Mouse (Mus musculus) cerebral cortex, adult 2 months (tissue): ENCODE results near the gene Ttc24.

Experiments used
- WGBS: fragments of 180-500 bp; shearing (Covaris S2); methylation state at CpG from one replicate; pipeline ENCODE4 v1.1.7; 2018; 5-methylcytosine and 5-hydroxymethylcytosine counted together

The Ttc24 gene

GRCm38 (mm10) chr3:88081345-88082223 is 3.5 kb upstream of the Ttc24 start, which contains the start of gene Iqgap3:
Iqgap3 (plus strand) TSS chr3:88081971.
- WGBS: 18% methylated on average over 33 of the region's 33 CpGs

- 56% methylated on average over 8 of the region's 8 CpGs for WGBS
Observed at GRCm38 (mm10) chr3:88077441-88077840, 663 bp downstream of the Ttc24 start.

- WGBS: 91% methylated on average over 8 of the region's 8 CpGs
Observed at GRCm38 (mm10) chr3:88074766-88075165, 3.3 kb downstream of the Ttc24 start.

- WGBS: 89% methylated on average over 2 of the region's 2 CpGs
Observed at GRCm38 (mm10) chr3:88074351-88074750, 3.8 kb downstream of the Ttc24 start.

- 83% methylated on average over 2 of the region's 2 CpGs for WGBS
Observed at GRCm38 (mm10) chr3:88073631-88074030, 4.5 kb downstream of the Ttc24 start.

GRCm38 (mm10) chr3:88071783-88072182 is 6.3 kb downstream of the Ttc24 start:
- under 1% methylated on average over 5 of the region's 5 CpGs for WGBS

GRCm38 (mm10) chr3:88068386-88068785 is 9.7 kb downstream of the Ttc24 start:
- 19% methylated on average over 2 of the region's 2 CpGs for WGBS

GRCm38 (mm10) chr3:88057902-88058696 is 20.0 kb downstream of the Ttc24 start, which contains the start of gene Naxe:
Naxe (minus strand) TSS chr3:88058495.
- WGBS: under 1% methylated on average over 60 of the region's 60 CpGs

- WGBS: 89% methylated on average over 6 of the region's 6 CpGs
Observed at GRCm38 (mm10) chr3:88057030-88057429, 21.1 kb downstream of the Ttc24 start.

GRCm38 (mm10) chr3:88049532-88049931 is 28.6 kb downstream of the Ttc24 start:
- WGBS: 92% methylated on average over 3 of the region's 3 CpGs

- 9% methylated on average over 36 of the region's 36 CpGs for WGBS
Observed at GRCm38 (mm10) chr3:88042661-88043421, 35.3 kb downstream of the Ttc24 start, which contains the start of gene Gpatch4. Gpatch4 (plus strand) TSS chr3:88043108.

- WGBS: 71% methylated on average over 1 of the region's 1 CpGs
Observed at GRCm38 (mm10) chr3:88035561-88036293, 42.4 kb downstream of the Ttc24 start.

- 77% methylated on average over 5 of the region's 5 CpGs for WGBS
Observed at GRCm38 (mm10) chr3:88033506-88033905, 44.6 kb downstream of the Ttc24 start.

GRCm38 (mm10) chr3:88030608-88031395 is 47.3 kb downstream of the Ttc24 start:
- 37% methylated on average over 19 of the region's 19 CpGs for WGBS

- 58% methylated on average over 5 of the region's 5 CpGs for WGBS
Observed at GRCm38 (mm10) chr3:88027434-88028186, 50.5 kb downstream of the Ttc24 start, which contains the start of gene Hapln2. Hapln2 (minus strand) TSS chr3:88027583.

GRCm38 (mm10) chr3:88026823-88027222 is 51.3 kb downstream of the Ttc24 start:
- 67% methylated on average over 7 of the region's 7 CpGs for WGBS

- WGBS: 2% methylated on average over 81 of the region's 81 CpGs
Observed at GRCm38 (mm10) chr3:88023192-88024074, 54.7 kb downstream of the Ttc24 start.
